Mouse (Mus musculus) liver, embryonic 14.5 days (tissue): ENCODE measurements at regions not wholly inside any gene's neighbourhood (a gene's known extent, or its start where the extent isn't known, plus 50 kb on each side); places are given as distances from the start of the nearest gene placed in this dataset.

Source experiments
- CTCF ChIP-seq: IDR thresholded peaks from 2 replicates; pipeline ENCODE4 v1.5.1; 2016; ENCODE audit warnings: antibody characterized with exemption, low read depth, control low read depth
- EP300 ChIP-seq: IDR thresholded peaks from 2 replicates; pipeline ENCODE4 v1.6.1; 2016; ENCODE audit warnings: antibody characterized with exemption, low read depth

- TF ChIP-seq CTCF (no peak), EP300 (no peak)
Measured at GRCm38 (mm10) chr1:126880801-126881200, 50.2 kb upstream of the Nckap5 start.
